Mouse (Mus musculus): ENCODE data around the gene Olfr307.

DNA sequence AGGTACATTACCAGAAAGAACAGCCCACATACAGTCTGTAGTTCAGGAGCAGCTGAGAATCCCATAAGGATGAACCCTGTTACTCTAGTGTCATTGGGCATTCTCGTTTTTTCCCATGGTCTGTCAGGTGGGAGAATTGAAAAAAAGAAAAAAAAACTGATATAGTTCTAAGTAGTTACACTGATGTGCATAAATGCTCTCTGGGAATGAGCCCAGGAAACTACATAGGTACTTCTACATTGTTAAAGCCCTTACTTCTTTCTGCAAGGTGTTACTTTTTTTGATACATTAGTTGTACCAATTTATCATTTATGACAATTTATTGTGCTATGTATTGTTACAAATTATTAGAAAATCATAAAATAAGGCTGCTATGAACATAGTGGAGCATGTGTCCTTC lies 49.2 kb upstream of the Olfr307 start, which contains the start of gene Olfr304:
- TF ChIP-seq POLR2A (IDR thresholded peaks at IDR 0.05; ENCODE audit: control insufficient read depth, extremely low read depth, insufficient read depth, low read length, poor library complexity) (no peak), CTCF (IDR thresholded peaks at IDR 0.05; ENCODE audit: borderline replicate concordance, control insufficient read depth, extremely low read depth, insufficient read depth, low read length, poor library complexity) (no peak)
